Mouse (Mus musculus) hindbrain, embryonic 11.5 days (tissue): ENCODE results near the gene Foxr1. TPM values are rescaled to one million over a fixed set of nuclear protein-coding genes. Genes with fewer than 3 reads are reported as not detected.

ENCODE experiments used
- polyA plus RNA-seq: library from polyadenylated mRNA; unstranded; fragments of >200 nt; fragmentation: Nextera tagmentation; extraction: Ambion mirVana; gene quantifications from 2 replicates; pipeline ENCODE4 v1.2.1, GENCODE M21; 2014

Foxr1 gene
- polyA plus RNA-seq, 1 experiment from 2014 or later = not detected

Other genes starting within 250 kb of the Foxr1 start
- 22.7 and 24.7 TPM in 2 replicates for gene Cbl, start 207.1 kb downstream of the Foxr1 start, polyA plus RNA-seq
- not detected in 2 replicates for gene Ccdc153, start 200.5 kb downstream of the Foxr1 start, polyA plus RNA-seq
- gene Pdzd3, start 189.7 kb downstream of the Foxr1 start, polyA plus RNA-seq = 0.13 TPM in 1 of 2 replicates, not detected in the other
- 1.9 and 2.9 TPM in 2 replicates for gene Nlrx1, start 172.5 kb downstream of the Foxr1 start, polyA plus RNA-seq
- 2.9 and 5.7 TPM in 2 replicates for gene Abcg4, start 152.5 kb downstream of the Foxr1 start, polyA plus RNA-seq
- 23.1 and 23.2 TPM in 2 replicates for gene Hinfp, start 135.5 kb downstream of the Foxr1 start, polyA plus RNA-seq
- 10.1 and 11.4 TPM in 2 replicates for gene C2cd2l, start 120.9 kb downstream of the Foxr1 start, polyA plus RNA-seq
- gene Dpagt1, start 115.1 kb downstream of the Foxr1 start, polyA plus RNA-seq = 47.7 and 51.6 TPM in 2 replicates
- gene H2afx, start 106.4 kb downstream of the Foxr1 start, polyA plus RNA-seq = 340 and 346 TPM in 2 replicates
- 134 and 151 TPM in 2 replicates for gene Hmbs, start 96.9 kb downstream of the Foxr1 start, polyA plus RNA-seq
- 23.4 and 31.5 TPM in 2 replicates for gene Vps11, start 79.5 kb downstream of the Foxr1 start, polyA plus RNA-seq
- 29.7 and 31.8 TPM in 2 replicates for gene Hyou1, start 61.6 kb downstream of the Foxr1 start, polyA plus RNA-seq
- 27.9 and 31.5 TPM in 2 replicates for gene Slc37a4, start 44.3 kb downstream of the Foxr1 start, polyA plus RNA-seq
- gene Rps25, start 34.0 kb downstream of the Foxr1 start, polyA plus RNA-seq = 1,535 and 1,670 TPM in 2 replicates
- 255 and 264 TPM in 2 replicates for gene Trappc4, start 33.5 kb downstream of the Foxr1 start, polyA plus RNA-seq
- 21.7 and 22.0 TPM in 2 replicates for gene Ccdc84, start 22.6 kb downstream of the Foxr1 start, polyA plus RNA-seq
- gene Upk2, start 13.8 kb upstream of the Foxr1 start, polyA plus RNA-seq = 0.83 TPM in 1 of 2 replicates, not detected in the other
- 8.6 and 10.1 TPM in 2 replicates for gene Bcl9l, start 41.7 kb upstream of the Foxr1 start, polyA plus RNA-seq
- 0.11 and 0.48 TPM in 2 replicates for gene Cxcr5, start 120.7 kb upstream of the Foxr1 start, polyA plus RNA-seq
- 16.0 and 32.7 TPM in 2 replicates for gene Ddx6, start 163.8 kb upstream of the Foxr1 start, polyA plus RNA-seq
- not detected in 2 replicates for gene Treh, start 232.1 kb upstream of the Foxr1 start, polyA plus RNA-seq